Mouse (Mus musculus): Measurements from ENCODE around the gene Nxnl1.

Gene Nxnl1

GRCm38 (mm10) chr8:71566501-71566900 is at the start of gene Nxnl1:
Gene Nxnl1 (minus strand): TSS chr8:71566601.
- DNase-seq: no peak

DNA sequence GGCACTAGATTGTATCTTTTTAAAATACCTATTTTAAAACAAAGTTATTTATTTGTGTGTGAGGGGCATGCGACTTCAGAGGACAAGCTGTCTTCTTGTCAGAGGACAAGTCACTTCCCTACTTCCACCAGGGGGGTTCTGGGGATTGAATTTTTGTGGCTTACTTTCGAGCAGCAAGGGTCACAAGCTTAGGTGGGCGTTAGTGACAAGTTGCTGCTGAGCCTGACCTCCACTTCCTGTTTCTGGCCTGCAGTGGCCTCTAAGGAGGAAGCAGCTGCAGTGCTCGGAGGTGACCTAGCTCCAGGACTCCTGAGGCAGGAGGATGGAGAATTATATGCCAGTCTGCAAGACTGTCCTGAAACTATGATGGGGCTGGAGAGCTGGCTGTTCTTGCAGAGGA is 47.0 kb upstream of the Nxnl1 start:
- DNase-seq: no peak

DNA sequence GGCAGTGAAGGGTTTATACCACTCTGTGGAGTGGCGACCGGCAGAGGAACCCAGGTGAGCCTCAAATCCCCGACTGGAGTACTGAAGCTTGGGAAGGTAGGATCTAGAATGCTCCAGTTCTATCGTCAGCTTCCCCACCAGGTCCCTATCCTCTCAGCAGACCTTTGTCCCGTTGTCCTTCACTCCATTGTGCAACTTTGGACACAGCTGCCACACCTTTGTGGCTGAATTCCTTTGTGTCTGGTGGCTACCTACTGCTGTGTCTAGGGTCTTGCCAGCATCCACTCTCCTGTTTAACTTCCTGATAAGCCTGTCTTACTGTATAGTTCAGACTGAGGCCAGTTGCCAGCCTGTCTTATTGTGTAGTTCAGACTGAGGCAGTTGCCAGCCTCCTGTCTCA is 45.7 kb upstream of the Nxnl1 start:
- no peak for DNase-seq

DNA sequence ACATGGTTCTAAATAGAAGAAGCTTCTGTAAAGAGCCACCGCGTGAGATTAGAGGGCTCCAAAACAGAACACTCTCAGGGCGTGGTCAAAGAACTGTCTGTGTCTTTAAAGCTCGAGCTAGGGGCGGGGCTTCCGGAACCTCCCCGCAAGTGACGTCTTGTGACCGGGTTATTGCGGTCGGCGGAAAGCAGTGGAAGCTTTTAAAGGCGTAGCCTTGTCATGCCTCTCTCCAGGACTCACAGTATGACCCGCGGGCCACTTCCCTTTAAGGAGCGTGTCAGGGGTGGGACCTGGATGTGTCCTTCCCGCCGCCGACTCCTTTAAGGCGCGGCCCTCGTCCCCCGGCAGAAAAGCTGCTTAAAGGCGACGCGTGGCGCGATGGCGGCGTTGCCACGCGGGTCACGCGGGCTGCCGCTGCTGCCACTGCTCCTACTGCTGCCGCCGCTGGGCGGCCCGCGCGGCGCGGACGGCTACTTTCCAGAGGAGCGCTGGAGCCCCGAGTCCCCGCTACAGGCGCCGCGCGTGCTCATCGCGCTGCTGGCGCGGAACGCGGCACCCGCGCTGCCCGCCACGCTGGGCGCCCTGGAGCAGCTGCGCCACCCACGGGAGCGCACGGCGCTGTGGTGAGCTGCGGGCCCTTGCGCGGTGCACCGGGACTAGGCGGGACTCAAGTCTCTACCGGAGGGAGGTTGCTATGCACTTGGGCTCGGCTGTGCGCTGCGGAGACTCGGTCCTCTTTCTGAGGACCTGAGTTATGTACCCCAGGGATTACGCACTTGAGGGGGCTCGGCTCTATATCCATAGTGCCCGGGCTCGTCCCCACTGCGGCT is 44.6 kb upstream of the Nxnl1 start, which contains the start of gene Colgalt1:
Gene Colgalt1, plus strand, starts transcription at position 177 of the 830 bp plus-strand sequence.
- peak; percentile 99 for DNase-seq

GRCm38 (mm10) chr8:71604021-71604420 is 37.6 kb upstream of the Nxnl1 start:
- no peak for DNase-seq

DNA sequence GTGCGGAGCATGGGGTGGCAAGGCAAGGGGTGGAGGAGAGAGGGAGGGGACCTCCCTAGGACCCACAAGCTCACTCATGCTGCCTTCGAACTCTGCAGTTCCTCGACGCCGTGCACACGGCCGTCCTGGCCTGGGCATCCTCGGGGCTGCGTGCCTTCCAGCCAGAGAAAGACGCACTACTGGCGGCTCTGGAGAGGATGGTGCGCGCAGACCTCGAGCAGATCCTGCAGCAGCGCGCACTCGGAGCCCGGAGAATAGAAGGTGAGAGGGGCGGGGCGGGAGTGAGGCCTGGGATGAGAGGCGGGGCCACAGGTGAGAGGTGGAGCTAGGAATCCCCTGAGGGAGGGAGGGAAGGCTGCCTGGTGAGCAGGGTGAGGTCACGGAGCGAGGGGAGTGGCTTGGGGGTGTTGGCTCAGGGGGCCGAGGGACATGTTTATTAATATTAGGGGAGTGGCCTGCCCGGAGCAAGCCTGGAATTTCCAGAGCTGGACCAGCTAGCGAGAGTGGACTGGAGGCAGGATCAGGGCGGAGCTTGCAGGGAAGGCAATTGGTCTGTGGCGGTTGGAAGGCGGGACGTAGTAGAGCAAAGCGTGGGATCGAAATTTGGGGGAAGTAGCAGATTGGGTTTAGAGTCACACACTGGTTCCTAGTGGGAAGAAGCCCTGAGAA is 36.4 kb upstream of the Nxnl1 start:
- DNase-seq: peak; percentile 53

DNA sequence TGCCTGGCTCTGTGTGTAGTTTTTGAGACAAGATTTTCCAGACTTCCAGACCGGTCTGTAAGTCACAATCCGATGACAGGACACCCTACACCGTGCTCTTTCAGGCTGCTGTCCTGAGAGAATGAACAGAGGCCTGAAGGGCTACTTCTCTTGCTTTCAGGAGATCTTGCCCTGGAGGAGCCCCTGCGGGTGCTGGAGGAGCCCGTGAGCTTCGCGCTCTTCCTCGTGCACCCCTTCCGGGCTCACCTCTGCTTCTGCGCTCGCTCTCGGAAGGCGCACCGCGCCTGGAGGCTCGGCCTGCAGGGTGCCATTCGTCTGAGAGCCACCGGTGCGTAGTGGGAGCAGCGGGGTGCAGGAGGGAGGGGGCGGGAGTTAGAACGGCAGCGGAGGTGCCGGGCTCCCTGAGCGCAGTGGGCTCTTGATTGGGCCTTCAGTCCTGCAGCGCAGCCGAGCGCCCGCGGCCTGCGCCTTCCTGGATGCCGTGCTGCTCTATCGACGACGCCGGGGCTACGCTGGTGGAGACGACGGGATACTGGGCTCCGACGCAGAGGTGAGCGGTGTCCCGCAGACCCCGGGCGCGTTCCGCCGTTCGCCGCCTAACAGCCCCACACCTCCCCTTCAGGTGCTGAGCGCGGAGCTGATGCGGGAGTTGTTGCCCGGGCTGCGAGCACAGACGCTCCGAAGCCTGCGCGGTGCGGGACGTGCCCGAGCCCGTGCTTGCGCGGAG is 35.7 kb upstream of the Nxnl1 start:
- DNase-seq: no peak

- DNase-seq: no peak
Observed at GRCm38 (mm10) chr8:71598841-71599240, 32.4 kb upstream of the Nxnl1 start.

DNA sequence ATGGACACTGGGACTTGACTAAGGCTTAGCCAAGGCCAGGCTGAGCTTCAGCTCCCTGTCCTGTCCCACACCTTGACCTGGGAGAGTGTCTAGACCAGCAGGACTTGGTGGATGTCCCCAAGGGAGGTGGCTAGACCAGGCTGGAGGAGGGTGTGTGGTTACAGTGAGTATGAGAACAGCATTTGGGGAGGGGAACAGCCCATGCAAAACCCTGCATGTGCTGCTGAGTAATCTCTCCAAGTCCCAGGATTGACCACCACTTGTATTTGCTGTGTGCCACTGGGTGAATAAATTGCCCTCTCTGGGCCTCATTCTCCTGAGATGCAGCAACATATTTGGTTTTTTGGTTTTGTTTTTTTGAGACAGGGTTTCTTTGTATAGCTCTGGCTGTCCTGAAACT is 32.0 kb upstream of the Nxnl1 start:
- no peak for DNase-seq

DNA sequence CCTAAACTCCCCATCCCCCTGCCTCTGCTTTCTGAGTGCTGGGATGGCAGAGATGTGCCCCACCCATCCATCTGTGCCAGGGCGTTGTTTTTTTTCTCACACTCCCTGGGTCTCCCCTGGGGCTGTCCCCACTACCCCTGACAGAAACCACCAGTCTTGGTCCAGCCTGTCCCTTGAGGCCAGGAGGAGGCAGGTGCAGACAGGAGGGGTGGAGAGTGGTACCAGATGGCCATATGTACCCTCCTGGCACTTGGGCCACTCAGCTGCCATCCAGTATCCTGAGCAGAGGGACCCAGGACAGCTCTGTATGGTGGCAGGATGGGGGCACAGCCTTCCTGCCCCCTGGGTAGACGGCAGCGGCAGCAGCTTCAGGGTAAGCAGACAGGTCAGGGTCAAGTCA is 31.1 kb upstream of the Nxnl1 start, which contains the start of gene Fam129c:
Gene Fam129c, plus strand, starts transcription at position 198 of the 400 bp plus-strand sequence.
- no peak for DNase-seq

DNA sequence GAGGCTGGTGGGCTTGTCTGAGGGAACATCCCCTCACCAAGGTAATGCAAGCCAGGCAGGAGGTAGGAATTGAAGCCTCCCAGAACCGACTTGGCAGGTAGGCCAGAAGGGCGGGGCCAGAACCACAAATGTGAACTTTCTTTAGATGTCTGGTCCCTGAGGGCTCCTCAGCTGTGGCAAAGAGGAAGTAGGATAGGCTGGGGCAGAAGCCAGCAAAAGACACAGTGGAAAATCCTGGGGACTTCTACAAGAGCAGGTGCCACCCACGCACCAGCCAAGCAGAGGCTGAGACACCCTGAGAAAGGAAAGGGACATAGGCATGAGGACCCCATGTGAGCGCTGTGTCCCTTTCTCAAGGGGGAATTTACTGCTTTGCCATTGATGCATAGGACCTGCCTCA is 30.4 kb upstream of the Nxnl1 start:
- no peak for DNase-seq

DNA sequence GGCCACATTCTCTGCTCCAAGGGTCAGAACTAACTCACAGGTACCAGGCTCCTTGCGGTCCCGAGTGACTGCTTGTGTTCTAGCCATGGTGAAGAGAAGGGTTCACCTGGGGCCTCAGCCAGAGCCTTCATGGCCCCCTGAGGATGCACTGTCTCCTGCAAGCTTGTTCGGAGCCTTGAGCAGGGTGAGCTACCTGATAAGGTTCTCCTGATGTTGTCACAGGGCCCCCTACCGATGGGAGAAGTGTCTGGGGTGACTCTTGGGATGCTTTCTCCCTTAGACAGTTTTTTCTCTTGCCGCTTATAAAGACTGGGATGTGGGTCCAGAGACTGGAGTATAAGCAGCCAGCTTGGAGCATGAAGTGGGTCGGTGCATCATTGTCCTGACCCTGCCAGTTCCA is 30.0 kb upstream of the Nxnl1 start:
- no peak for DNase-seq

GRCm38 (mm10) chr8:71595862-71596261 is 29.5 kb upstream of the Nxnl1 start:
- DNase-seq: peak; percentile 88

DNA sequence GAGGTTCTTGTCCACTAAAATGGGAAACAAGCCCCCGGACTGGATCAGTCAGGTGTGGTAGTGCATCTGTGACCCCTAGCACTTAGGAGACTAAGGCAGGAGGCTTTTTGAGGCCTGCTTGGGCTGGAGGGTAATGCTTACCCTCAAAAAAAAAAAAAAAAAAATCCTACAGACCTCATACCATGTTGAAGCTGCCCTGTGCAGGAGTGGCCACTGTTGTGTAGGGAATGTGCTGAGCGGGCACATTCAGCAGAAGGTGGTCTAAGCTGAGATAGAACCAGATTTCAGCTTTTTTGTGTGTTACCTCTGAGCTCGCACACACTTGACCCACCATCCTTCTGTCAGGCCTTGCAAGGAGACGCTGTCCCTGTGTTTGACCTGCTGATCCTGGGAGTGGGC is 27.9 kb upstream of the Nxnl1 start:
- DNase-seq: no peak

DNA sequence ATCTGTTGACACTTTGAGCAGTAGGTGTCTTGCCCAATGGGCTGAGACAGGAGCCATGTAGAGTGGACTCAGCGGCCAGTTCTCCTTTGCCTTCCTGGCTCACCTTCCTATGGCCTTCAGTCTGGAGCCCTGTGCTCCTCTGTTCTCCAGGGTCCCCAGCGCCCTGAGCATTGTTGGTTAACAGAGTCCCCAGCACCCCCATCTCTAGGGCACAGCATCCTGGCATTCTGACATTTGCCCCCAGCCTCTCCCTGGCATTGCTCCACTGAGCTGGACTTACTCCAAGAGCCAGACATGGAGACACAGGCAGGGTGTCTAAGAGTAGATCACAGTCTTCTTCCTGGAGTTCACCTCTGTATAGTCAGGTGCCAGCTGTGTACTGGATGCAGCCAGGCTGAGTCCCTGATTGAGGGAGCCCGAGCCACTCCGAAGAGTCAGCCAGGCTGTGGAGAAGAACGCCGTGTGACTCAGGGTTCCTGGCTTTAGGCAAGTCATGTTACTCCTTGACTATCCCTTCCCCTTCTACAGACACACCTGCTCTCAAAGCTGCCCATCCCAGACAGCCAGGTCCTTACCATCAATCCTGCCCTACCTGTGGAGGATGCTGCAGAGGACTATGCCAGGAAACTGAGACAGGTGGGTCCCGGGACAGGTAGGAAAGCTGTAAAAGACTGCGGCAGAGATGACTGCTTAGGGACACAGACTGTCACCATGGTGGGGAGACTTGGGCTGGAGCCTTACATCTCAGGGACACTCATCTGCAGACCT is 27.3 kb upstream of the Nxnl1 start:
- DNase-seq: no peak

- peak; percentile 94 for DNase-seq
Observed at GRCm38 (mm10) chr8:71592374-71593170, 26.2 kb upstream of the Nxnl1 start.

GRCm38 (mm10) chr8:71591471-71592373 is 25.3 kb upstream of the Nxnl1 start, which contains the start of gene Pgls:
Gene Pgls (plus strand): TSS chr8:71592176.
- DNase-seq: peak; percentile 97

DNA sequence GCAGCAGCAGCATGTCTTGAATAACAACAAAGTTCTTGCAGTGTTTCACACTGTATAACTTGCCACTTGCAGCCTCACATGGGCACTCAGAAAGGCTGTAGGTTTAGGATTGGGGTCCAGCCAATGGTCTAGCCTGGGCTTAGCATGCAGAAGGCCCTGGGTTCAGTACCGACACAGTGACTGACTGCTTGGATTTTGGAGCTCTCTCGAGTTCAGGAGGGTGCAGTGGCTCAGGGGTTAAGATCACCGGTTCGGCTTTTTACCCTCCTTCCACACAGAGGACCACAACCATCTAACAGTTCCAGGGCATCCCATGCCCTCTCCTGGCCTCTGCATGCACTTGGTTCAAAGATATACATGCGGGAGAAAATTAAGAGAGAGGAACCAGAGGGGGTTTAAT is 24.6 kb upstream of the Nxnl1 start:
- no peak for DNase-seq

- DNase-seq: no peak
Observed at GRCm38 (mm10) chr8:71588762-71589161, 22.4 kb upstream of the Nxnl1 start.

- DNase-seq: no peak
Observed at GRCm38 (mm10) chr8:71586891-71587290, 20.5 kb upstream of the Nxnl1 start.

DNA sequence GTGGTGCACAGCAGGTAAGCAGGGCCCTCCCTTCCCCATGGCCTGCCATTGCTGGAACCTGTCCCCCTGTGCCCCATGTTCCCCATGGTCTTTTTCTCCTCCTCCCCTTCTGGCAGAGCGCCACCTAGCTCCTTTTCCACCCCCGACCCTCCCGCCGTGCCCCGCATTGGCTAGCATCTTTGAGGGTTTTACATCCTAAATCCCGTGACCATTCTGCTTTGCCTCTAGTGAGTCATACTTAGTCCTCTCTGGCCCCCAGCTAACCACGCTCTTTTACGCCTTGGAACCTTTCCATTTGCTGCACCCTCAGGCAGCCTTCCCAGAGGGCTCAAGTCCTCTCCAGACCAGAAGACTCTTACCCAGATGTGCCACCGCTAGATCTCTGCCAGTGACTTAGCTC is 13.8 kb upstream of the Nxnl1 start:
- no peak for DNase-seq

All from right cerebral cortex, adult 18-20 months (tissue).